Mouse (Mus musculus) liver, adult 2 months (tissue): ENCODE measurements around the gene Gm3238.
"Not testable (repeated sequence)": the region's sequence is repeated elsewhere in the genome, so short reads cannot be mapped to it uniquely, and the experiment has no call there.

Experiments
- CTCF ChIP-seq: fragments of 200-500 bp; IDR thresholded peaks from 2 replicates; pipeline ENCODE4 v1.5.1; 2011; ENCODE audit warnings: low read depth, low read length, control low read depth
- POLR2A ChIP-seq: fragments of 200-500 bp; IDR thresholded peaks from 2 replicates; pipeline ENCODE4 v1.6.1; 2011; ENCODE audit warnings: low read length, control low read depth; ENCODE audit not compliant: insufficient read depth; ENCODE audit errors: extremely low read depth

- TF ChIP-seq CTCF, POLR2A: not testable (repeated sequence)
Observed at GRCm38 (mm10) chr10:77782442-77782841, 11.3 kb upstream of the Gm3238 start, which contains the start of gene Gm3250.
